Mouse (Mus musculus) intestine, embryonic 14.5 days (tissue): ENCODE data around the gene Meis2. TPM values are rescaled to one million over a fixed set of nuclear protein-coding genes. Genes with fewer than 3 reads are reported as not detected.
A peak's percentile ranks its signal among the peaks of the same experiment; 100 is the strongest.

Experiments used
- ATAC-seq: fragments of 200-750 bp; cut with Nextera tagmentation; replicated peaks from 2 replicates; pipeline ENCODE4 v1.8.0; 2017; ENCODE audit warnings: low read depth, moderate number of reproducible peaks, moderate TSS enrichment, moderate library complexity; ENCODE audit not compliant: low FRiP score, low TSS enrichment
- DNase-seq: peaks from one replicate; pipeline ENCODE4 v3.0.0-alpha.2; 2018; ENCODE audit warnings: low spot score
- H3K27ac ChIP-seq: fragments of 300-500 bp; sonication (generic); 2 replicates; pipeline ENCODE4 v1.5.1; 2014; ENCODE audit warnings: low read depth, mild to moderate bottlenecking, control low read depth
- H3K27me3 ChIP-seq: fragments of 300-500 bp; sonication (generic); replicated peaks from 2 replicates; pipeline ENCODE4 v1.6.1; 2014; ENCODE audit warnings: low read length, control low read depth; ENCODE audit not compliant: control insufficient read depth, insufficient read depth
- H3K36me3 ChIP-seq: fragments of 300-500 bp; sonication (generic); 2 replicates; pipeline ENCODE4 v1.6.1; 2014; ENCODE audit warnings: low read length, control low read depth; ENCODE audit not compliant: control insufficient read depth, insufficient read depth
- H3K4me1 ChIP-seq: fragments of 300-500 bp; sonication (generic); replicated peaks from 2 replicates; pipeline ENCODE4 v1.6.1; 2014; ENCODE audit warnings: low read length, control low read depth, mixed read lengths; ENCODE audit not compliant: control insufficient read depth, insufficient read depth
- H3K4me2 ChIP-seq: fragments of 300-500 bp; sonication (generic); 2 replicates; pipeline ENCODE4 v1.6.1; 2014; ENCODE audit warnings: low read length
- H3K4me3 ChIP-seq: fragments of 300-500 bp; sonication (generic); 2 replicates; pipeline ENCODE4 v1.5.1; 2014; ENCODE audit warnings: low read depth, low read length, control low read depth, mixed read lengths
- H3K9ac ChIP-seq: fragments of 300-500 bp; sonication (generic); 2 replicates; pipeline ENCODE4 v1.6.1; 2014; ENCODE audit warnings: mild to moderate bottlenecking, low read length
- H3K9me3 ChIP-seq: fragments of 300-500 bp; sonication (generic); 2 replicates; pipeline ENCODE4 v1.6.1; 2016; ENCODE audit warnings: low read length, control low read depth; ENCODE audit not compliant: control insufficient read depth
- WGBS: fragments of 180-500 bp; shearing (Covaris S2); extraction: QIAGEN DNeasy Blood & Tissue Kit; methylation state at CpG from one replicate; pipeline ENCODE4 v1.1.7; 2014; 5-methylcytosine and 5-hydroxymethylcytosine counted together
- polyA plus RNA-seq: library from polyadenylated mRNA; unstranded; fragments of >200 nt; fragmentation: Nextera tagmentation; extraction: Ambion mirVana; gene quantifications from 2 replicates; pipeline ENCODE4 v1.2.1, GENCODE M21; 2014

The Meis2 gene
- polyA plus RNA-seq, 1 experiment from 2014 or later, result 67.3 TPM

- no peak overlapping the region for H3K4me3 ChIP-seq
- no peak overlapping the region for H3K9ac ChIP-seq
- peak; percentile 48 for DNase-seq
- peak overlapping the region; percentile 36 for H3K4me2 ChIP-seq
- H3K9me3 ChIP-seq, result no peaks in the 10 kb centered on the region
- peak overlapping the region; percentile 36 for H3K27ac ChIP-seq
- H3K4me1 ChIP-seq, result peaks cover 29% of the 10 kb centered on the region
- H3K36me3 ChIP-seq, result peaks cover 21% of the 10 kb centered on the region; the same call in 1 of the 2 replicates
- ATAC-seq, result 0 out of 2 replicates have a peak, but pooled peaks have one; percentile 12
- H3K27me3 ChIP-seq, result no peaks in the 10 kb centered on the region
Observed at GRCm38 (mm10) chr2:116052688-116053421, 12.8 kb downstream of the Meis2 start.

- no peak for ATAC-seq
- peak; percentile 52 for DNase-seq
- H3K27ac ChIP-seq, result peak overlapping the region; percentile 36
- peak overlapping the region; percentile 36 for H3K4me2 ChIP-seq
- peaks cover 29% of the 10 kb centered on the region for H3K36me3 ChIP-seq
- H3K9me3 ChIP-seq, result no peaks in the 10 kb centered on the region
- WGBS, result 56% methylated on average over 9 of the region's 9 CpGs
- no peak overlapping the region for H3K4me3 ChIP-seq
- H3K4me1 ChIP-seq, result peaks cover 37% of the 10 kb centered on the region
- no peak overlapping the region for H3K9ac ChIP-seq
- H3K27me3 ChIP-seq, result no peaks in the 10 kb centered on the region
Observed at GRCm38 (mm10) chr2:116051906-116052614, 13.6 kb downstream of the Meis2 start.

GRCm38 (mm10) chr2:116049710-116050109 is 15.9 kb downstream of the Meis2 start:
- Histone ChIP-seq H3K36me3 (peaks cover 35% of the 10 kb centered on the region), H3K4me2 (no peak overlapping the region), H3K4me1 (peaks cover 40% of the 10 kb centered on the region), H3K27me3 (no peaks in the 10 kb centered on the region), H3K4me3 (no peak overlapping the region), H3K9me3 (no peaks in the 10 kb centered on the region), H3K9ac (no peak overlapping the region), H3K27ac (no peak overlapping the region)
- ATAC-seq (no peak), DNase-seq (peak; percentile 49)
- WGBS, result 77% methylated on average over 9 of the region's 9 CpGs

- DNase-seq, result peak; percentile 45
- 32% methylated on average over 8 of the region's 8 CpGs for WGBS
- Histone ChIP-seq H3K36me3 (peaks cover 46% of the 10 kb centered on the region), H3K9me3 (no peaks in the 10 kb centered on the region), H3K27me3 (no peaks in the 10 kb centered on the region), H3K4me3 (no peak overlapping the region), H3K9ac (no peak overlapping the region), H3K4me2 (no peak overlapping the region), H3K4me1 (peaks cover 30% of the 10 kb centered on the region), H3K27ac (peak overlapping the region; percentile 18; the same call in 1 of the 2 replicates)
- no peak for ATAC-seq
Observed at GRCm38 (mm10) chr2:116047365-116047764, 18.3 kb downstream of the Meis2 start.

- Histone ChIP-seq H3K27ac (no peak overlapping the region), H3K4me2 (no peak overlapping the region), H3K4me3 (no peak overlapping the region), H3K27me3 (no peaks in the 10 kb centered on the region), H3K9ac (no peak overlapping the region), H3K4me1 (peaks cover 17% of the 10 kb centered on the region), H3K36me3 (peaks cover 49% of the 10 kb centered on the region), H3K9me3 (no peaks in the 10 kb centered on the region)
- peak; percentile 50 for DNase-seq
- ATAC-seq, result no peak
- 36% methylated on average over 7 of the region's 7 CpGs for WGBS
Observed at GRCm38 (mm10) chr2:116045048-116045447, 20.6 kb downstream of the Meis2 start.

- Histone ChIP-seq H3K4me2 (no peak overlapping the region), H3K9me3 (no peaks in the 10 kb centered on the region), H3K27me3 (no peaks in the 10 kb centered on the region), H3K4me3 (no peak overlapping the region), H3K9ac (no peak overlapping the region), H3K4me1 (peaks cover 12% of the 10 kb centered on the region), H3K27ac (no peak overlapping the region), H3K36me3 (peaks cover 54% of the 10 kb centered on the region)
- DNase-seq (peak; percentile 40), ATAC-seq (no peak)
- 81% methylated on average over 12 of the region's 12 CpGs for WGBS
Observed at GRCm38 (mm10) chr2:116042934-116043698, 22.5 kb downstream of the Meis2 start.

- WGBS, result 71% methylated on average over 9 of the region's 9 CpGs
- peak; percentile 44 for DNase-seq
Observed at GRCm38 (mm10) chr2:116042447-116042846, 23.2 kb downstream of the Meis2 start.

GRCm38 (mm10) chr2:116041683-116042262 is 23.9 kb downstream of the Meis2 start:
- Histone ChIP-seq H3K4me3 (no peak overlapping the region), H3K4me2 (no peak overlapping the region), H3K9me3 (no peaks in the 10 kb centered on the region), H3K36me3 (peaks cover 55% of the 10 kb centered on the region), H3K27me3 (no peaks in the 10 kb centered on the region), H3K9ac (no peak overlapping the region), H3K27ac (no peak overlapping the region), H3K4me1 (no peaks in the 10 kb centered on the region)
- WGBS, result 80% methylated on average over 9 of the region's 9 CpGs
- DNase-seq (peak; percentile 46), ATAC-seq (no peak)

More at GRCm38 (mm10) chr2:116042447-116042846, 23.2 kb downstream of the Meis2 start:
- ATAC-seq, result no peak
- Histone ChIP-seq H3K4me1 (peaks cover 6% of the 10 kb centered on the region), H3K27ac (no peak overlapping the region), H3K9ac (no peak overlapping the region), H3K4me3 (no peak overlapping the region), H3K36me3 (peaks cover 54% of the 10 kb centered on the region), H3K4me2 (no peak overlapping the region), H3K9me3 (no peaks in the 10 kb centered on the region), H3K27me3 (no peaks in the 10 kb centered on the region)
